Mouse (Mus musculus): ENCODE measurements around the gene Olfr1170.

Olfr1170 gene

DNA sequence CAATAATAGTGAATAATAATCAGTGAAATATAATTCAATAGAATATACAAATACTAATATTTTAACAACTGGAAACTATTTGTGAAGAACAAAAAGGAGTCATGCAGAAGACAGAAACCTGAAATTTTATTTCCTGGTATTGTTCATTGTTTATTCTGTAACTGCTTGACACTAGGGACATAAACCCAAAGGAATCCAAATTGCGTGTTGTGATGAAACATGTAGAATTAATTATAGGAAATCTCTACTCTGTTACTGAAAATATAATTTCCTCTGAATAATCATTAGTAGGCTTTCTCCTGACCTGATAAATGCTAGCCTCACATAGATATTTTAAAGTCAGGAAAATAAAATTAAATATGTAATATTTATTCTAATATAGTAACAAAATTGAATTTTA lies at the start of gene Olfr1170:
TSS of gene Olfr1170 (minus strand) at position 101 of the 400 bp plus-strand sequence.
- no peak for DNase-seq

DNA sequence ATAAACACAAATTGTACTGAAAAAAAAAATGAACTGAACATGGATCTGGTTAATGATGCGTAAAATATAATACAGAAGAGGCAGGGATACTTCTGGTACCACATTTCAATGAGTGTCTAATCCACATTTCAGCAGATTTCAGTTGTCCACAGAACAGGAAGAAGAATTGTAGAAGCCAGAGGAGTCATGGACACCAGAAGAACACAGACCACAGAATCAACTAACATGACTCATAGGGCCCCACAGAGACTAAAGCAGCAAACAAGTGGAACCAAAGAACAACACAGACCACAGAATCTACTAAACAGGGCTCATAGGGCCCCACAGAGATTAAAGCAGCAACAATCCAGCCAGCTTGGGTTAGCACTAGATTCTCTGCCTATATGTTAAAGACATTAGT lies 7.3 kb downstream of the Olfr1170 start:
- DNase-seq, result no peak

DNA sequence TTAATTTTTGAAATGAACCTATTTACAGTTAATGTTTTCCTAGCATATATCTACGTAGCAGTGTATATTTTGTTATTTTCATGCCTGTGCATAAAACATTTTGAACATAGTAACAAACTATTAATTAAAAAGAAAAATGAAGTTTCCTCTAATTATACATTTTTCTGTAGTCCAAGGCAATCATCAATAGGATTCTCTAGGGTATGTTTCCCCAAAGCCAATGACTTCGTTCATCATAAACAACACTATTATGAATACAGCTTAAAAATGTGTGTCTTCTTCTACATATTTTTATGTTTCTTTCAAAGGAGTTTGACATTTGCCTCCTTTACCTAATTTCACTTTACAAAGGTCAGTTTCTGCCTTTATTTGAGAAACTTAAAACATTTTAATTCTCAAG lies 46.6 kb downstream of the Olfr1170 start, which contains the start of gene Olfr1168:
TSS of gene Olfr1168 (plus strand) at position 301 of the 400 bp plus-strand sequence.
- DNase-seq, result no peak

Data from right cerebral cortex, postnatal 4 days (tissue).